Mouse (Mus musculus) olfactory bulb, adult 2 months (tissue): ENCODE data around the gene Camsap3.

Source experiments
- CTCF ChIP-seq: fragments of 200-500 bp; IDR thresholded peaks from 2 replicates; pipeline ENCODE4 v1.5.1; 2012; ENCODE audit warnings: low read depth, mild to moderate bottlenecking, low read length, moderate library complexity; ENCODE audit not compliant: insufficient read depth
- POLR2A ChIP-seq: fragments of 200-500 bp; IDR thresholded peaks from 2 replicates; pipeline ENCODE4 v1.6.1; 2012; ENCODE audit warnings: mild to moderate bottlenecking, low read depth, low read length, moderate library complexity; ENCODE audit not compliant: insufficient read depth

GRCm38 (mm10) chr8:3588258-3588633, 1.2 kb downstream of the Camsap3 start:
- TF ChIP-seq POLR2A (no peak), CTCF (no peak)
